Mouse (Mus musculus) brain, embryonic 14.5 days (tissue): ENCODE data around the gene Cabp2.

ENCODE experiments used
- CTCF ChIP-seq: fragments of 200-500 bp; IDR thresholded peaks from 2 replicates; pipeline ENCODE4 v1.5.1; 2012; ENCODE audit warnings: inconsistent platforms, mild to moderate bottlenecking, moderate library complexity, borderline replicate concordance; ENCODE audit not compliant: insufficient read depth, insufficient read length; ENCODE audit errors: extremely low read depth
- POLR2A ChIP-seq: fragments of 200-500 bp; IDR thresholded peaks from 2 replicates; pipeline ENCODE4 v1.6.1; 2012; ENCODE audit warnings: mild to moderate bottlenecking, inconsistent platforms, borderline replicate concordance; ENCODE audit not compliant: poor library complexity, insufficient read depth, insufficient read length, severe bottlenecking; ENCODE audit errors: extremely low read depth

DNA sequence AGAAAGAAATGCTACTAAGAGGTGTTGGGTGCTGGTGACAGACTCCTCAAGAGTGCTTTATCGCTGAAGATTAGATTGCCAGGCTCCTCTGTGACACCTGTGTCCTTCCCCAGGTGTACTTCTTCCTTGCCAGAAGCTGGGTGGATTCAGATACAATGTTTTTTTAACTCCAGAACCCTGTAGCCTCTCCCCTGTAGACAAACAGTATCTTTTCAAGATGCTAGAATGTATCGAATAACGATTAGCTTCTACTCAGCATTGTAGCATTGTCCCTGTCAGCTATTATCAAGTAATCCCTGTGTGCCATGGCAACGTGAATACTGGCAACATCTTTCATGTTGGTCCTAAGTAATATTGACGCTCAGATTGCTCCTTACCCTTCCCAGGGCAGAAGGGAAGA is 47.6 kb upstream of the Cabp2 start:
- TF ChIP-seq POLR2A: no peak
- no peak for TF ChIP-seq CTCF
